Comparison of ENCODE assay signal across 8 mouse cellular contexts in the genomic region with DNA sequence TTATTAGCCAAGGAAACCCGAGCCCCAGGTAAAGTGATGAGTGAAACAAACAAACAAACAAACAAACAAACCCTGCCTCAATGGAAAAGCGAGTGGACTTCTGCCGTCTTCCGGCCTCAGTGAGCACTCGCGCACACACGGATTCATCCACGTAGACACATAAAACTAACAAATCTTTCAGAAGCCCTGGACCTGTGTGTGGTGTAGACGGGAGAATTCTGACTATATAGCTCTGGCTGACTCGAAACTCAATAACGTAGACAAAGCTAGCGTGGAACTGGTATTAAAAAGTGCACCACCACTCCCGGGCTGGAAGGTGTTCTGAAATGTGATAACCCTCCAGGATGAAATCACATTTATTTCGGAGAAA. TPM values are rescaled to one million over a fixed set of nuclear protein-coding genes. Genes with fewer than 3 reads are reported as not detected.
A peak's percentile ranks its signal among the peaks of the same experiment; 100 is the strongest.
DNase-seq lines count a peak whose midpoint lies in the region; ATAC-seq and TF ChIP-seq lines count a peak whose summit lies in the region.

No protein-coding gene starts in this region.

- H3K4me3 ChIP-seq in kidney, postnatal 0 days (replicated peaks; ENCODE audit: low read depth, low read length) = peak overlapping the region; percentile 73
- peak overlapping the region; percentile 79 for H3K4me3 ChIP-seq in brown adipose tissue, adult 24 weeks (ENCODE audit: insufficient read depth, low read depth, low read length)
- H3K4me3 ChIP-seq in forebrain, embryonic 16.5 days (replicated peaks; ENCODE audit: low read length) = peak overlapping the region; percentile 93
- peak overlapping the region; percentile 92 to 94 for H3K4me3 ChIP-seq in liver, embryonic 14.5 days (ENCODE audit: insufficient read depth in 1 of 2, low read depth in 2 of 2, low read length in 2 of 2)
- peak overlapping the region; percentile 88 for H3K4me3 ChIP-seq in stomach, embryonic 16.5 days (replicated peaks; ENCODE audit: low read length)

- TF ChIP-seq EP300 in liver, embryonic 14.5 days (IDR thresholded peaks at IDR 0.05; ENCODE audit: low read depth) = no peak

- WGBS in kidney, postnatal 0 days = under 1% methylated on average over 14 of the region's 14 CpGs
- WGBS in forebrain, embryonic 16.5 days = under 1% methylated on average over 14 of the region's 14 CpGs
- WGBS in liver, embryonic 14.5 days (ENCODE audit: insufficient replicate concordance) = 1% methylated on average over 14 of the region's 14 CpGs
- 0% methylated on average over 14 of the region's 14 CpGs for WGBS in stomach, embryonic 16.5 days

- peak overlapping the region; percentile 88 for H3K27ac ChIP-seq in kidney, postnatal 0 days
- peak overlapping the region; percentile 60 for H3K27ac ChIP-seq in brown adipose tissue, adult 24 weeks (replicated peaks; ENCODE audit: low read depth, low read length)
- H3K27ac ChIP-seq in forebrain, embryonic 16.5 days (ENCODE audit: low read length) = no peak overlapping the region
- peak overlapping the region; percentile 72 for H3K27ac ChIP-seq in liver, embryonic 14.5 days
- peak overlapping the region; percentile 96 for H3K27ac ChIP-seq in stomach, embryonic 16.5 days (ENCODE audit: low read length)

- H3K4me1 ChIP-seq in kidney, postnatal 0 days (replicated peaks; ENCODE audit: insufficient read depth, low read length) = peaks cover 10% of the 10 kb centered on the region
- H3K4me1 ChIP-seq in brown adipose tissue, adult 24 weeks (ENCODE audit: control insufficient read depth, insufficient read depth, insufficient read length, low read length) = peaks cover 9% of the 10 kb centered on the region
- peaks cover 18% of the 10 kb centered on the region for H3K4me1 ChIP-seq in forebrain, embryonic 16.5 days (replicated peaks; ENCODE audit: control insufficient read depth, insufficient read depth, low read length)
- peaks cover 13 to 19% of the 10 kb centered on the region in 2 experiments for H3K4me1 ChIP-seq in liver, embryonic 14.5 days (replicated peaks; ENCODE audit: control insufficient read depth in 2 of 2, insufficient read depth in 2 of 2, low read length in 1 of 2)
- H3K4me1 ChIP-seq in stomach, embryonic 16.5 days (ENCODE audit: control insufficient read depth, insufficient read depth, low read length) = peaks cover 15% of the 10 kb centered on the region

- no peak for ATAC-seq in kidney, postnatal 0 days (replicated peaks; ENCODE audit: low FRiP score, low read depth)
- ATAC-seq in forebrain, embryonic 16.5 days = peak; percentile 75
- ATAC-seq in liver, embryonic 14.5 days (ENCODE audit: insufficient read depth) = peak; percentile 36
- peak; percentile 56 for ATAC-seq in stomach, embryonic 16.5 days (ENCODE audit: insufficient read depth, low FRiP score)

- no peaks in the 10 kb centered on the region for H3K27me3 ChIP-seq in kidney, postnatal 0 days (ENCODE audit: insufficient read depth, low read length)
- H3K27me3 ChIP-seq in forebrain, embryonic 16.5 days (replicated peaks; ENCODE audit: control insufficient read depth, insufficient read depth, low read length) = no peaks in the 10 kb centered on the region
- no peaks in the 10 kb centered on the region for H3K27me3 ChIP-seq in liver, embryonic 14.5 days (ENCODE audit: control insufficient read depth, insufficient read depth, low read length)
- H3K27me3 ChIP-seq in stomach, embryonic 16.5 days (ENCODE audit: control insufficient read depth, insufficient read depth, low read length) = no peaks in the 10 kb centered on the region

- no peaks in the 10 kb centered on the region for H3K36me3 ChIP-seq in kidney, postnatal 0 days (ENCODE audit: insufficient read depth, low read length)
- no peaks in the 10 kb centered on the region for H3K36me3 ChIP-seq in forebrain, embryonic 16.5 days (ENCODE audit: control insufficient read depth, insufficient read depth)
- H3K36me3 ChIP-seq in liver, embryonic 14.5 days (replicated peaks; ENCODE audit: control insufficient read depth, insufficient read depth, low read depth) = no peaks in the 10 kb centered on the region
- no peaks in the 10 kb centered on the region for H3K36me3 ChIP-seq in stomach, embryonic 16.5 days (ENCODE audit: control insufficient read depth, insufficient read depth, low read length)

- H3K4me2 ChIP-seq in kidney, postnatal 0 days (ENCODE audit: low read length) = peak overlapping the region; percentile 86
- H3K4me2 ChIP-seq in forebrain, embryonic 16.5 days (ENCODE audit: low read length) = peak overlapping the region; percentile 62
- H3K4me2 ChIP-seq in liver, embryonic 14.5 days (ENCODE audit: low read depth) = peak overlapping the region; percentile 94
- H3K4me2 ChIP-seq in stomach, embryonic 16.5 days (ENCODE audit: low read depth, low read length) = peak overlapping the region; percentile 90

- peak overlapping the region; percentile 72 for H3K9ac ChIP-seq in kidney, postnatal 0 days (ENCODE audit: low read depth, low read length)
- H3K9ac ChIP-seq in forebrain, embryonic 16.5 days (replicated peaks; ENCODE audit: low read depth, low read length) = peak overlapping the region; percentile 48
- peak overlapping the region; percentile 66 for H3K9ac ChIP-seq in liver, embryonic 14.5 days (replicated peaks)
- peak overlapping the region; percentile 89 for H3K9ac ChIP-seq in stomach, embryonic 16.5 days (ENCODE audit: low read length)

- H3K9me3 ChIP-seq in kidney, postnatal 0 days (replicated peaks; ENCODE audit: low read length) = no peaks in the 10 kb centered on the region
- H3K9me3 ChIP-seq in forebrain, embryonic 16.5 days (ENCODE audit: control insufficient read depth, low read length) = no peaks in the 10 kb centered on the region
- no peaks in the 10 kb centered on the region for H3K9me3 ChIP-seq in liver, embryonic 14.5 days (ENCODE audit: control insufficient read depth, low read length)
- no peaks in the 10 kb centered on the region for H3K9me3 ChIP-seq in stomach, embryonic 16.5 days (replicated peaks; ENCODE audit: control insufficient read depth, low read length)

- TF ChIP-seq CTCF in kidney, postnatal 0 days (IDR thresholded peaks at IDR 0.05; ENCODE audit: low read depth) = no peak
- no peak for TF ChIP-seq CTCF in liver, embryonic 14.5 days (IDR thresholded peaks at IDR 0.05; ENCODE audit: low read depth)

- DNase-seq in kidney, postnatal 0 days (ENCODE audit: low spot score) = no peak
- no peak for DNase-seq in kidney, adult 18-20 months
- peak in 1 of 3 experiments; percentile 11 for DNase-seq in liver, embryonic 14.5 days (ENCODE audit: low read depth in 3 of 3, low spot score in 3 of 3)
- no peak for DNase-seq in urinary bladder, postnatal 10 days (ENCODE audit: low spot score)
- no peak for DNase-seq in gastrocnemius, postnatal 25 days

RNA-seq across cellular contexts. Expression of gene Zfp472, which starts 0.4 kb away (rescaled TPM):
- 7.8 and 9.0 TPM in 2 replicates for polyA plus RNA-seq in kidney, postnatal 0 days (2015; fragmentation: Nextera tagmentation; extraction: Ambion mirVana)
- 0.95 and 5.0 TPM in 2 replicates for polyA plus RNA-seq in brown adipose tissue, adult 24 weeks (2012; ENCODE audit: insufficient read depth, insufficient read length, missing spikeins)
- 10.0 and 10.4 TPM in 2 replicates for polyA plus RNA-seq in forebrain, embryonic 16.5 days (2015; fragmentation: Nextera tagmentation; extraction: Ambion mirVana)
- 1.3 and 2.3 TPM in 2 replicates for polyA plus RNA-seq in liver, embryonic 14.5 days (2012; rRNA removed)
- 6.1 and 6.8 TPM in 2 replicates for polyA plus RNA-seq in liver, embryonic 14.5 days (2014; fragmentation: Nextera tagmentation; extraction: Ambion mirVana)
- 10.6 and 11.7 TPM in 2 replicates for polyA plus RNA-seq in stomach, embryonic 16.5 days (2015; fragmentation: Nextera tagmentation; extraction: Ambion mirVana)
- total RNA-seq in gastrocnemius, postnatal 25 days (2021) = 1 to 10 TPM in 1 of 2 experiments, under 1 TPM in 1; 0.87 to 1.1 TPM

RNA-seq across cellular contexts. Expression of gene Cyp4f13, which starts 18.0 kb away (rescaled TPM):
- 15.6 and 18.4 TPM in 2 replicates for polyA plus RNA-seq in kidney, postnatal 0 days (2015; fragmentation: Nextera tagmentation; extraction: Ambion mirVana)
- 29.1 and 29.8 TPM in 2 replicates for polyA plus RNA-seq in brown adipose tissue, adult 24 weeks (2012; ENCODE audit: insufficient read depth, insufficient read length, missing spikeins)
- polyA plus RNA-seq in forebrain, embryonic 16.5 days (2015; fragmentation: Nextera tagmentation; extraction: Ambion mirVana) = 8.0 and 8.4 TPM in 2 replicates
- 3.3 and 3.6 TPM in 2 replicates for polyA plus RNA-seq in liver, embryonic 14.5 days (2012; rRNA removed)
- 4.1 and 6.0 TPM in 2 replicates for polyA plus RNA-seq in liver, embryonic 14.5 days (2014; fragmentation: Nextera tagmentation; extraction: Ambion mirVana)
- 18.3 and 20.4 TPM in 2 replicates for polyA plus RNA-seq in stomach, embryonic 16.5 days (2015; fragmentation: Nextera tagmentation; extraction: Ambion mirVana)
- 1 to 10 TPM; 7.8 to 8.2 TPM for total RNA-seq in gastrocnemius, postnatal 25 days (2021)

RNA-seq across cellular contexts. Expression of gene Zfp952, which starts 27.7 kb away (rescaled TPM):
- 8.7 and 8.8 TPM in 2 replicates for polyA plus RNA-seq in kidney, postnatal 0 days (2015; fragmentation: Nextera tagmentation; extraction: Ambion mirVana)
- 3.9 and 7.1 TPM in 2 replicates for polyA plus RNA-seq in brown adipose tissue, adult 24 weeks (2012; ENCODE audit: insufficient read depth, insufficient read length, missing spikeins)
- 22.1 and 22.6 TPM in 2 replicates for polyA plus RNA-seq in forebrain, embryonic 16.5 days (2015; fragmentation: Nextera tagmentation; extraction: Ambion mirVana)
- polyA plus RNA-seq in liver, embryonic 14.5 days (2012; rRNA removed) = 1.1 and 1.8 TPM in 2 replicates
- polyA plus RNA-seq in liver, embryonic 14.5 days (2014; fragmentation: Nextera tagmentation; extraction: Ambion mirVana) = 2.2 and 2.3 TPM in 2 replicates
- 11.1 and 11.8 TPM in 2 replicates for polyA plus RNA-seq in stomach, embryonic 16.5 days (2015; fragmentation: Nextera tagmentation; extraction: Ambion mirVana)
- total RNA-seq in gastrocnemius, postnatal 25 days (2021) = 1 to 10 TPM; 3.4 to 4.6 TPM

RNA-seq across cellular contexts. Expression of gene Cyp4f14, which starts 48.1 kb away (rescaled TPM):
- polyA plus RNA-seq in kidney, postnatal 0 days (2015; fragmentation: Nextera tagmentation; extraction: Ambion mirVana) = not detected in 2 replicates
- polyA plus RNA-seq in brown adipose tissue, adult 24 weeks (2012; ENCODE audit: insufficient read depth, insufficient read length, missing spikeins) = not detected in 2 replicates
- 0.18 and 0.27 TPM in 2 replicates for polyA plus RNA-seq in forebrain, embryonic 16.5 days (2015; fragmentation: Nextera tagmentation; extraction: Ambion mirVana)
- polyA plus RNA-seq in liver, embryonic 14.5 days (2012; rRNA removed) = 0.02 TPM in 1 of 2 replicates, not detected in the other
- polyA plus RNA-seq in liver, embryonic 14.5 days (2014; fragmentation: Nextera tagmentation; extraction: Ambion mirVana) = not detected in 2 replicates
- 0.41 and 1.0 TPM in 2 replicates for polyA plus RNA-seq in stomach, embryonic 16.5 days (2015; fragmentation: Nextera tagmentation; extraction: Ambion mirVana)
- under 1 TPM; 0.18 to 0.29 TPM for total RNA-seq in gastrocnemius, postnatal 25 days (2021)
